Mouse (Mus musculus): Measurements from ENCODE around the gene Ift122. TPM values are rescaled to one million over a fixed set of nuclear protein-coding genes. Genes with fewer than 3 reads are reported as not detected.
A peak's percentile ranks its signal among the peaks of the same experiment; 100 is the strongest.

The Ift122 gene
- polyA plus RNA-seq, 1 experiment from 2014 or later, result 21.0 TPM

DNA sequence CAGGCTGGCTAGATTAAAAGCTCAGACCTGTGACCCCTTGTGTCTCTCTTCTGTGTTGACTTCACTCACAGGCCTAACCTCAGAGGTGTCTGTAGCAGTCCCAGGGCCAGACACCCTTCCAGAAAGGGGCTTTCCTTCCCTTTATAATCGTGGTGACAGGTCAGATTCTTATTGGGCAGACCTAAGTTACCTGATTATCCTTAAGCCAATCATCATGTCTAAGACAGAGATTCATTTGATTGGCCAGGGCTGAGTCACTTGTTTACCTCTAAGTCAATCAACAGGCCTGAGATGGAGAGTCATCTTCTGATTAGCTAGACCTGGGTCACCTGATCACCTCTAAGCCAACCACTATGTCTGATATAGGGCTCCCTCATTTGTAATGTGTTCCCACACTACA is 85.5 kb downstream of the Ift122 start:
- Histone ChIP-seq H3K27me3 (ENCODE audit: control insufficient read depth, insufficient read depth, low read length) (no peaks in the 10 kb centered on the region), H3K36me3 (ENCODE audit: control insufficient read depth, insufficient read depth, low read length) (no peaks in the 10 kb centered on the region), H3K4me1 (ENCODE audit: control insufficient read depth, insufficient read depth, low read length) (peaks cover 5% of the 10 kb centered on the region), H3K9ac (ENCODE audit: low read length) (no peak overlapping the region), H3K9me3 (replicated peaks; ENCODE audit: control insufficient read depth, low read length) (no peaks in the 10 kb centered on the region), H3K4me3 (replicated peaks; ENCODE audit: low read length) (no peak overlapping the region), H3K27ac (ENCODE audit: low read length) (no peak overlapping the region), H3K4me2 (ENCODE audit: low read depth, low read length) (no peak overlapping the region)
- ATAC-seq (ENCODE audit: insufficient read depth, low FRiP score), result no peak
- 59% methylated on average over 1 of the region's 1 CpGs for WGBS

GRCm38 (mm10) chr6:115940603-115941002 is 87.3 kb downstream of the Ift122 start:
- no peaks in the 10 kb centered on the region for H3K27me3 ChIP-seq (ENCODE audit: control insufficient read depth, insufficient read depth, low read length)

DNA sequence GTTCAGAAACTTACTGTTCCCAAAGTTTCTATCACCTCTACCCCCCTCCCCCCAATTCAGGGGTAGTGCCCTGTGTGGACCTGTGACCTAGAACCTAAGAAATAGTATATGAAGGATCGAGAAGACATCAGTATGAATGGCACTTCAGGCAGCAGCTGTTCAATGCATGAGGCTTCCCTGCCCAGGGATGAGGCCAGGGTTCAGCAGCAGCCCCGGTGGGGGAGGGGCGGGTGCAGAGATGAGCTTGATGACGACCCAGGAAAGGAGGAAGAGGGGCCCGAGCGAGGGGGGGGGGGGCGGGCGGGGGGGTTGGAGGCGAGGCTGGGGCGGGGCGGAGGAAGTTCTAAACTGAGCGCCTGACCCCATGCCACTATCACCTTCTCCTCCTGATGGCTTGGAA is 87.9 kb downstream of the Ift122 start:
- H3K9me3 ChIP-seq (replicated peaks; ENCODE audit: control insufficient read depth, low read length), result no peaks in the 10 kb centered on the region
- no peak for ATAC-seq (ENCODE audit: insufficient read depth, low FRiP score)
- no peak overlapping the region for H3K9ac ChIP-seq (ENCODE audit: low read length)
- peaks cover 5% of the 10 kb centered on the region for H3K4me1 ChIP-seq (ENCODE audit: control insufficient read depth, insufficient read depth, low read length)
- no peaks in the 10 kb centered on the region for H3K36me3 ChIP-seq (ENCODE audit: control insufficient read depth, insufficient read depth, low read length)
- no peak overlapping the region for H3K4me2 ChIP-seq (ENCODE audit: low read depth, low read length)
- H3K27ac ChIP-seq (ENCODE audit: low read length), result no peak overlapping the region
- WGBS, result 6% methylated on average over 3 of the region's 12 CpGs
- H3K27me3 ChIP-seq (ENCODE audit: control insufficient read depth, insufficient read depth, low read length), result no peaks in the 10 kb centered on the region
- H3K4me3 ChIP-seq (replicated peaks; ENCODE audit: low read length), result no peak overlapping the region

More at GRCm38 (mm10) chr6:115940603-115941002, 87.3 kb downstream of the Ift122 start:
- Histone ChIP-seq H3K4me1 (ENCODE audit: control insufficient read depth, insufficient read depth, low read length) (peaks cover 5% of the 10 kb centered on the region), H3K4me2 (ENCODE audit: low read depth, low read length) (no peak overlapping the region), H3K27ac (ENCODE audit: low read length) (no peak overlapping the region), H3K36me3 (ENCODE audit: control insufficient read depth, insufficient read depth, low read length) (no peaks in the 10 kb centered on the region), H3K9ac (ENCODE audit: low read length) (no peak overlapping the region), H3K4me3 (replicated peaks; ENCODE audit: low read length) (no peak overlapping the region), H3K9me3 (replicated peaks; ENCODE audit: control insufficient read depth, low read length) (no peaks in the 10 kb centered on the region)
- 47% methylated on average over 1 of the region's 1 CpGs for WGBS
- ATAC-seq (ENCODE audit: insufficient read depth, low FRiP score), result peak; percentile 56; the same call in 1 of the 2 replicates

- no peaks in the 10 kb centered on the region for H3K36me3 ChIP-seq (ENCODE audit: control insufficient read depth, insufficient read depth, low read length)
- no peak overlapping the region for H3K4me2 ChIP-seq (ENCODE audit: low read depth, low read length)
- WGBS, result 55% methylated on average over 9 of the region's 9 CpGs
- no peak overlapping the region for H3K9ac ChIP-seq (ENCODE audit: low read length)
- H3K4me3 ChIP-seq (replicated peaks; ENCODE audit: low read length), result no peak overlapping the region
- no peaks in the 10 kb centered on the region for H3K27me3 ChIP-seq (ENCODE audit: control insufficient read depth, insufficient read depth, low read length)
- no peaks in the 10 kb centered on the region for H3K9me3 ChIP-seq (replicated peaks; ENCODE audit: control insufficient read depth, low read length)
- peaks cover 5% of the 10 kb centered on the region for H3K4me1 ChIP-seq (ENCODE audit: control insufficient read depth, insufficient read depth, low read length)
- no peak for ATAC-seq (ENCODE audit: insufficient read depth, low FRiP score)
- H3K27ac ChIP-seq (ENCODE audit: low read length), result no peak overlapping the region
These were observed 90.5 kb downstream of the Ift122 start for GRCm38 (mm10) chr6:115943498-115944427.

GRCm38 (mm10) chr6:115944638-115945037 is 91.4 kb downstream of the Ift122 start, which contains the start of gene H1foo:
Gene H1foo, plus strand, starts transcription at chr6:115944938.
- Histone ChIP-seq H3K4me1 (ENCODE audit: control insufficient read depth, insufficient read depth, low read length) (peaks cover 5% of the 10 kb centered on the region), H3K27me3 (ENCODE audit: control insufficient read depth, insufficient read depth, low read length) (no peaks in the 10 kb centered on the region), H3K27ac (ENCODE audit: low read length) (no peak within 1 kb of the TSS), H3K9ac (ENCODE audit: low read length) (no peak within 1 kb of the TSS), H3K36me3 (ENCODE audit: control insufficient read depth, insufficient read depth, low read length) (no peaks in the 10 kb centered on the region), H3K9me3 (replicated peaks; ENCODE audit: control insufficient read depth, low read length) (no peaks in the 10 kb centered on the region), H3K4me2 (ENCODE audit: low read depth, low read length) (no peak within 1 kb of the TSS), H3K4me3 (replicated peaks; ENCODE audit: low read length) (no peak within 1 kb of the TSS)
- ATAC-seq (ENCODE audit: insufficient read depth, low FRiP score), result no peak
- 87% methylated on average over 5 of the region's 5 CpGs for WGBS

GRCm38 (mm10) chr6:115945633-115946032 is 92.4 kb downstream of the Ift122 start:
- H3K27me3 ChIP-seq (ENCODE audit: control insufficient read depth, insufficient read depth, low read length), result no peaks in the 10 kb centered on the region
- ATAC-seq (ENCODE audit: insufficient read depth, low FRiP score), result no peak
- peaks cover 5% of the 10 kb centered on the region for H3K4me1 ChIP-seq (ENCODE audit: control insufficient read depth, insufficient read depth, low read length)
- no peaks in the 10 kb centered on the region for H3K36me3 ChIP-seq (ENCODE audit: control insufficient read depth, insufficient read depth, low read length)
- no peak overlapping the region for H3K4me2 ChIP-seq (ENCODE audit: low read depth, low read length)
- H3K27ac ChIP-seq (ENCODE audit: low read length), result no peak overlapping the region
- H3K4me3 ChIP-seq (replicated peaks; ENCODE audit: low read length), result no peak overlapping the region
- no peak overlapping the region for H3K9ac ChIP-seq (ENCODE audit: low read length)
- WGBS, result 79% methylated on average over 8 of the region's 8 CpGs
- no peaks in the 10 kb centered on the region for H3K9me3 ChIP-seq (replicated peaks; ENCODE audit: control insufficient read depth, low read length)

DNA sequence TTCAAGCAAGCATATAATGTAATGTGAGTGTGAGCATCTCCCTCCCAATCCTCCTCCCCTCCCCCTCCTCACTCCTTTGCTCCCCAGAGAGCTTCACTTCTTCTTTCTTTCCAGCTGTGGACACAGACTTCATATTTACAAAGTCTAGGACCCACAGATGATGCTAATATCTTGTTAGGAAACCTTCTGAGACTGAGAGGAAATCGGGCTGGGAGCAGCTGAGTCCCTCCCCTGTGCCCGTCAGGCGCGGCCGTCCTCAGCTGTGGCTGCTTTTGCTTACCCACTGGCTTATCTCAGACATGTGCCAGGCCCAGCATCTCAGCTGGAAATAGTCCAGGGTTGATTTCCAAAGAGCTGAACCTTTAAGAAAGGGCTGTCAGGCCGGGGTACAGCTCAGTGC is 93.1 kb downstream of the Ift122 start:
- Histone ChIP-seq H3K4me3 (replicated peaks; ENCODE audit: low read length) (no peak overlapping the region), H3K27me3 (ENCODE audit: control insufficient read depth, insufficient read depth, low read length) (no peaks in the 10 kb centered on the region), H3K9me3 (replicated peaks; ENCODE audit: control insufficient read depth, low read length) (no peaks in the 10 kb centered on the region), H3K36me3 (ENCODE audit: control insufficient read depth, insufficient read depth, low read length) (no peaks in the 10 kb centered on the region), H3K9ac (ENCODE audit: low read length) (no peak overlapping the region), H3K27ac (ENCODE audit: low read length) (no peak overlapping the region), H3K4me2 (ENCODE audit: low read depth, low read length) (no peak overlapping the region), H3K4me1 (ENCODE audit: control insufficient read depth, insufficient read depth, low read length) (no peaks in the 10 kb centered on the region; the same call in 1 of the 2 replicates)
- no peak for ATAC-seq (ENCODE audit: insufficient read depth, low FRiP score)
- 44% methylated on average over 6 of the region's 6 CpGs for WGBS

- Histone ChIP-seq H3K36me3 (ENCODE audit: control insufficient read depth, insufficient read depth, low read length) (no peaks in the 10 kb centered on the region), H3K9ac (ENCODE audit: low read length) (no peak overlapping the region), H3K9me3 (replicated peaks; ENCODE audit: control insufficient read depth, low read length) (no peaks in the 10 kb centered on the region), H3K4me1 (ENCODE audit: control insufficient read depth, insufficient read depth, low read length) (peaks cover 34% of the 10 kb centered on the region), H3K4me3 (replicated peaks; ENCODE audit: low read length) (no peak overlapping the region), H3K27me3 (ENCODE audit: control insufficient read depth, insufficient read depth, low read length) (no peaks in the 10 kb centered on the region), H3K27ac (ENCODE audit: low read length) (no peak overlapping the region; the same call in 1 of the 2 replicates), H3K4me2 (ENCODE audit: low read depth, low read length) (no peak overlapping the region)
- no peak for ATAC-seq (ENCODE audit: insufficient read depth, low FRiP score)
- WGBS, result 78% methylated on average over 9 of the region's 9 CpGs
These were observed 101.3 kb downstream of the Ift122 start for GRCm38 (mm10) chr6:115954506-115955074.

DNA sequence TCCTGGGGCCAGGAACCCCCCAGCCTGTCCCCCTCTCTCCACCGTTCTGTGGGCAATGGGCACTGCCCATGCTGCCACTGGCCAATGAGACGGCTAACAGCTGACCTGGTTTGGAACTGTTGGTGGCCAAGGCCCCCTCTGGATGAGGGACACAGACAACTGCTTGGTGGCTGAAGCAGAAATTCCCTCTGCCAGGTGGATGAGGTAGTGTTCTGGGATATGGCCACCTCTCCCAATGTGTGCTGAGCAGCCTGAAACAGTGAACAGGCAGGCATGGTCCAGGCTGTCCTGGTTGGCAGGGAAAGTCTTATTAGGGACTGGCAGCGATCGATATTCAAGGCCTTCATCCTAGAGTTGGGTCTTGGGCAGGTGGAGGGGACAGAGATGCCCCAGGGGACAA is 101.9 kb downstream of the Ift122 start:
- WGBS, result 93% methylated on average over 4 of the region's 4 CpGs
- H3K4me2 ChIP-seq (ENCODE audit: low read depth, low read length), result no peak overlapping the region
- ATAC-seq (ENCODE audit: insufficient read depth, low FRiP score), result no peak
- no peaks in the 10 kb centered on the region for H3K9me3 ChIP-seq (replicated peaks; ENCODE audit: control insufficient read depth, low read length)
- H3K4me3 ChIP-seq (replicated peaks; ENCODE audit: low read length), result no peak overlapping the region
- H3K27ac ChIP-seq (ENCODE audit: low read length), result no peak overlapping the region
- H3K27me3 ChIP-seq (ENCODE audit: control insufficient read depth, insufficient read depth, low read length), result no peaks in the 10 kb centered on the region
- peaks cover 36% of the 10 kb centered on the region for H3K4me1 ChIP-seq (ENCODE audit: control insufficient read depth, insufficient read depth, low read length)
- H3K9ac ChIP-seq (ENCODE audit: low read length), result no peak overlapping the region
- no peaks in the 10 kb centered on the region for H3K36me3 ChIP-seq (ENCODE audit: control insufficient read depth, insufficient read depth, low read length)

Data from stomach, embryonic 16.5 days (tissue).